Mouse (Mus musculus) gastrocnemius, adult 2 months (tissue): Measurements from ENCODE around the gene Gm37240. TPM values are rescaled to one million over a fixed set of nuclear protein-coding genes. Genes with fewer than 3 reads are reported as not detected.

Source experiments
- DNase-seq: peaks from one replicate; pipeline ENCODE4 v3.0.0; 2022
- H3K27ac ChIP-seq: fragments of 200-600 bp; 2 replicates; pipeline ENCODE4 v1.8.1; 2022; ENCODE audit warnings: mild to moderate bottlenecking
- H3K4me3 ChIP-seq: fragments of 200-600 bp; 2 replicates; pipeline ENCODE4 v1.8.1; 2022; ENCODE audit warnings: mild to moderate bottlenecking, moderate library complexity
- CTCF ChIP-seq: fragments of 200-600 bp; IDR thresholded peaks from 2 replicates; pipeline ENCODE4 v1.8.1; 2022; ENCODE audit warnings: antibody characterized with exemption, mild to moderate bottlenecking, moderate library complexity
- intact Hi-C: fragments of 180-260 bp; cut with DNase I; formaldehyde crosslinking; loops from one replicate; pipeline ENCODE4 v1.15.1; 2025
- total RNA-seq, 2 experiments: library from RNA; stranded (reverse); gene quantifications; 2 replicates each; pipeline ENCODE4 v1.2.3; 2021

Gene Gm37240
- total RNA-seq, 2 experiments from 2014 or later, result 34.5 to 37.4 TPM

GRCm38 (mm10) chr3:84921704-84922420 is 965.5 kb downstream of the Gm37240 start:
- Histone ChIP-seq H3K27ac (no peak overlapping the region; the same call in 1 of the 2 replicates), H3K4me3 (no peak overlapping the region)
- DNase-seq, result no peak
- intact Hi-C loops, result loop anchor here (1.0 to 5.0 kb wide), 3 partner anchors 250 to 651 kb away; no protein-coding TSS in a partner anchor
- peak; percentile 87 for TF ChIP-seq CTCF

- TF ChIP-seq CTCF, result no peak
- intact Hi-C loops, result loop anchor here (10.0 kb wide), 2 partner anchors 1007 to 1207 kb away; no protein-coding TSS in a partner anchor
- H3K27ac ChIP-seq, result no peak overlapping the region
- H3K4me3 ChIP-seq, result no peak overlapping the region
- DNase-seq, result no peak
Observed at GRCm38 (mm10) chr3:84917903-84918679, 969.2 kb downstream of the Gm37240 start.

GRCm38 (mm10) chr3:84914284-84914683 is 973.0 kb downstream of the Gm37240 start:
- peak; percentile 56 for TF ChIP-seq CTCF
- intact Hi-C loops, result loop anchor here (10.0 kb wide), 2 partner anchors 1011 to 1211 kb away; no protein-coding TSS in a partner anchor
- Histone ChIP-seq H3K4me3 (no peak overlapping the region), H3K27ac (no peak overlapping the region)
- no peak for DNase-seq

DNA sequence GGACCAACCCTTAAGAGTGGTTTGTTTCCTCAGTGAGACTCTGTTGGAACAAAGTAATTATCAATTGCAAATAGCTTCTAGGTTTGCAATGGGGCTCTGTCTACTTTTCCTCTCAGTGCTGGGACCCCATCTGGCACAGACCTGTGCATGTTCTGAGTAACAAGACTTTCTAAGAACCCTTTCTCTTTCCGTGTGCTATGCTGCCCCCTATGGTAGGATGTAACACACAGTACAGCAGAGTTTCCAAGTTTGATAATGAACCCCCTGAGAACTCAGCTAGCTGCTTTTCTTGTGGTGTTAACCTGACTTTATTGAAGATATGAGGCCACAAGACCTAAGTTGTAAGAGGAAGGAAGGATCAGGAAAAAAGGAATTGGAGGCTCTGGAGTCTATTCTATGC is 980.8 kb downstream of the Gm37240 start:
- intact Hi-C loops, result loop anchor here (2.0 to 10.0 kb wide), 2 partner anchors 214 to 292 kb away; no protein-coding TSS in a partner anchor
- no peak for DNase-seq
- TF ChIP-seq CTCF, result peak; percentile 66
- no peak overlapping the region for H3K27ac ChIP-seq
- no peak overlapping the region for H3K4me3 ChIP-seq

GRCm38 (mm10) chr3:84897952-84898351 is 989.4 kb downstream of the Gm37240 start:
- TF ChIP-seq CTCF, result no peak
- Histone ChIP-seq H3K4me3 (no peak overlapping the region), H3K27ac (no peak overlapping the region)
- no peak for DNase-seq
- intact Hi-C loops, result no loop called here

- Histone ChIP-seq H3K4me3 (no peak overlapping the region), H3K27ac (no peak overlapping the region)
- intact Hi-C loops, result no loop called here
- TF ChIP-seq CTCF, result no peak
- DNase-seq, result no peak
Observed at GRCm38 (mm10) chr3:84890983-84891382, 996.3 kb downstream of the Gm37240 start.

DNA sequence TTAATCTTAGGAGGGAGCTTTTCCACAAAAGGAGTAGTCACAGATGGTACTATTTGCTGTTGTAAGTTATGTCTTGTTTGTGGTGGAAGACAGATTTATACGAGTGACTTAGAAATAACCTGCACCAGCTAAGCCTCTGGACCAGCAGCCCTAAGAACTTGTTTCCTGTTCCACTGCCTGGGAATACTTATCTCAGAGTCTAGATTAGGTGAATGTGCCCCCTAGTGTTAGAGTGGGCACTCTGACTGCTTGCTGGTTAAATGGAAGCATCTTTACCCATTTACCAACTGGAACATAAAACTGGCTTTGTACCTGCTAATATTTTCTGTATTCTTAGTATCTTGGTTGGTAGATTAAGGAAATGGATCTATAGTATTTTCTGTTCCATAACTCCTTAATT is 997.7 kb downstream of the Gm37240 start:
- peak; percentile 67 for TF ChIP-seq CTCF
- no peak overlapping the region for H3K27ac ChIP-seq
- intact Hi-C loops, result no loop called here
- H3K4me3 ChIP-seq, result no peak overlapping the region
- no peak for DNase-seq

DNA sequence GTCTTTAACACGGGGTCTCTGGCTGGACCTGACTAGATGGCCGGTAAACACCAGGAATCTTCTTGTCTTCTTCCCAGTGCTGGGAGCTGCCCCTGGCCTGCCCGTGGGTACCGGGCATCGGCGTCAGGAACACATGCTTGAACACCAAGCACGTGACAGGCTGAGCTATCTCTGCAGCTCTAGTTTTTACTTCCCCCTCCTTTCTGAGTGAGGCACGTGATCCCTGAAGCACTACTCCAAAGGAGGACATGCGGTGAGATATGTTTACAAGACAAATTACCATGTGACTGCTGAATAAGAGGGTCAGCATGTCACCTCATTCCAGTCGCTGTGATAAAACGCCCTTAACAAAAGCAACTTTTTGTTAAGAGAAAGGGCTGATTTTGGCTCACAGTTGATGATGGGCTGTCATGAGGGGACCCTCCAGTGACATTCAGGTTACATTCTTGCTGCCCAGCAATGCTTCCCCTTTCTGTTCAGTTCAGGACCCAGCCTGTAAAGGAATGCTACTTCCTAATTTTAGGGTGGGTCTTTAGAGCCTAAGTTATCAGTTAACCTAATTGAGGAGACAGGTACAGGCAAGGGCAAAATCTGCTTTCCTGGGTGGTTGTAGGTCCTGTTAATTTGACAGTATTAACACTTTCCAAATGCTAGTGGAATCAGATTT is 1003.4 kb downstream of the Gm37240 start:
- no peak overlapping the region for H3K4me3 ChIP-seq
- TF ChIP-seq CTCF, result no peak
- no peak for DNase-seq
- intact Hi-C loops, result no loop called here
- no peak overlapping the region for H3K27ac ChIP-seq

DNA sequence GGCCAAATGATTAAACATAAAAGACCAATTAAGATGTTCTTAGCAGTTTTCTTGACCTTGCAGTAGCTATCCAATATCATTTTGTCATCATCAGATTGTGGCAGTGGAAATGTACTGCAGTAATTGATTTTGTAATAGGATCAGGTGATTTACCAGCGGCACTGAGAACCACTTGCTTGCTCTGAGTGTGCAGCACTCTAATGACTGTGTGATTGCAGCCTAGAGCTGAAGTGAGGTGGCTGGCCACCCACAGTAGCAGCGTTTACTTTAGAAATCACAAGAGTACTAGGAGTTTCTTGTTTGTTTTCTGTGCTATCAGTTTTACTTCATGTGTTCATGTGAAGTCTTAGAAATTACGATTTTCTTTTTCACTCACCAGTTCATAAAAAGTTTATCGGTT is 1011.1 kb downstream of the Gm37240 start:
- Histone ChIP-seq H3K4me3 (no peak overlapping the region), H3K27ac (no peak overlapping the region)
- intact Hi-C loops, result no loop called here
- DNase-seq, result no peak
- TF ChIP-seq CTCF, result no peak

GRCm38 (mm10) chr3:84875306-84875705 is 1012.0 kb downstream of the Gm37240 start:
- DNase-seq, result no peak
- Histone ChIP-seq H3K27ac (no peak overlapping the region), H3K4me3 (no peak overlapping the region)
- intact Hi-C loops, result no loop called here
- no peak for TF ChIP-seq CTCF

GRCm38 (mm10) chr3:84870126-84870525 is 1017.2 kb downstream of the Gm37240 start:
- peak; percentile 47 for TF ChIP-seq CTCF
- DNase-seq, result no peak
- intact Hi-C loops, result no loop called here
- Histone ChIP-seq H3K4me3 (no peak overlapping the region), H3K27ac (no peak overlapping the region)

GRCm38 (mm10) chr3:84867991-84868390 is 1019.3 kb downstream of the Gm37240 start:
- H3K4me3 ChIP-seq, result no peak overlapping the region
- H3K27ac ChIP-seq, result peak overlapping the region; percentile 25; the same call in 1 of the 2 replicates
- intact Hi-C loops, result no loop called here
- DNase-seq, result no peak
- TF ChIP-seq CTCF, result no peak
